Mouse (Mus musculus) lung, postnatal 0 days (tissue): ENCODE measurements around the gene Rpn1. TPM values are rescaled to one million over a fixed set of nuclear protein-coding genes. Genes with fewer than 3 reads are reported as not detected.

Experiments used
- ATAC-seq: fragments of 200-750 bp; cut with Nextera tagmentation; 2 replicates; pipeline ENCODE4 v1.8.0; 2017; ENCODE audit warnings: moderate library complexity
- DNase-seq: peaks from one replicate; pipeline ENCODE4 v3.0.0-alpha.2; 2016; ENCODE audit warnings: low spot score
- H3K27ac ChIP-seq: fragments of 300-500 bp; sonication (generic); 2 replicates; pipeline ENCODE4 v1.5.1; 2014; ENCODE audit warnings: antibody characterized with exemption, mild to moderate bottlenecking, low read length, mixed read lengths
- H3K27me3 ChIP-seq: fragments of 300-500 bp; sonication (generic); replicated peaks from 2 replicates; pipeline ENCODE4 v1.6.1; 2014; ENCODE audit warnings: low read length, mixed read lengths; ENCODE audit not compliant: insufficient read depth
- H3K36me3 ChIP-seq: fragments of 300-500 bp; sonication (generic); 2 replicates; pipeline ENCODE4 v1.6.1; 2014; ENCODE audit warnings: low read length, mixed read lengths; ENCODE audit not compliant: insufficient read depth
- H3K4me1 ChIP-seq: fragments of 300-500 bp; sonication (generic); 2 replicates; pipeline ENCODE4 v1.6.1; 2014; ENCODE audit warnings: antibody characterized with exemption, low read depth, low read length, mixed read lengths; ENCODE audit not compliant: insufficient read depth
- H3K4me2 ChIP-seq: fragments of 300-500 bp; sonication (generic); replicated peaks from 2 replicates; pipeline ENCODE4 v1.6.1; 2014; ENCODE audit warnings: low read depth, mild to moderate bottlenecking, low read length, moderate library complexity, mixed read lengths
- H3K4me3 ChIP-seq: fragments of 300-500 bp; sonication (generic); 2 replicates; pipeline ENCODE4 v1.5.1; 2014; ENCODE audit warnings: low read depth, low read length
- H3K9ac ChIP-seq: fragments of 300-500 bp; sonication (generic); replicated peaks from 2 replicates; pipeline ENCODE4 v1.6.1; 2014; ENCODE audit warnings: low read depth, mild to moderate bottlenecking
- H3K9me3 ChIP-seq: fragments of 300-500 bp; sonication (generic); 2 replicates; pipeline ENCODE4 v1.6.1; 2016; ENCODE audit warnings: low read length, mixed read lengths
- CTCF ChIP-seq: IDR thresholded peaks from 2 replicates; pipeline ENCODE4 v1.5.1; 2016; ENCODE audit warnings: antibody characterized with exemption, mild to moderate bottlenecking
- EP300 ChIP-seq: IDR thresholded peaks from 2 replicates; pipeline ENCODE4 v1.6.1; 2016; ENCODE audit warnings: antibody characterized with exemption, mild to moderate bottlenecking, control low read depth
- WGBS: fragments of 180-500 bp; shearing (Covaris S2); extraction: QIAGEN DNeasy Blood & Tissue Kit; methylation state at CpG from one replicate; pipeline ENCODE4 v1.1.7; 2014; 5-methylcytosine and 5-hydroxymethylcytosine counted together
- polyA plus RNA-seq: library from polyadenylated mRNA; unstranded; fragments of >200 nt; fragmentation: Nextera tagmentation; extraction: Ambion mirVana; gene quantifications from 2 replicates; pipeline ENCODE4 v1.2.1, GENCODE M21; 2015

Rpn1 gene
- polyA plus RNA-seq = 209 and 226 TPM in 2 replicates

- ATAC-seq (peak; percentile 100), DNase-seq (peak; percentile 96)
- Histone ChIP-seq H3K27me3 (no peaks in the 10 kb centered on the region), H3K36me3 (no peaks in the 10 kb centered on the region), H3K9me3 (no peaks in the 10 kb centered on the region), H3K9ac (peak within 1 kb of the TSS; percentile 78), H3K4me3 (peak within 1 kb of the TSS; percentile 98), H3K4me2 (peak within 1 kb of the TSS; percentile 98), H3K27ac (peak within 1 kb of the TSS; percentile 74), H3K4me1 (peaks cover 6% of the 10 kb centered on the region; the same call in 1 of the 2 replicates)
- under 1% methylated on average over 59 of the region's 71 CpGs for WGBS
- no peak for TF ChIP-seq CTCF
- TF ChIP-seq EP300 = no peak
These were observed at the start of gene Rpn1 for GRCm38 (mm10) chr6:88084278-88085151. Gene Rpn1 (plus strand): TSS chr6:88084482.

GRCm38 (mm10) chr6:88037471-88038045 is 46.7 kb upstream of the Rpn1 start:
- no peak for ATAC-seq
- Histone ChIP-seq H3K4me2 (no peak overlapping the region), H3K4me1 (peaks cover 5% of the 10 kb centered on the region; the same call in 1 of the 2 replicates), H3K27me3 (no peaks in the 10 kb centered on the region), H3K27ac (no peak overlapping the region), H3K9me3 (no peaks in the 10 kb centered on the region), H3K4me3 (no peak overlapping the region), H3K36me3 (0 out of 2 replicates have a peak, but pooled peaks cover 5% of the 10 kb centered on the region), H3K9ac (no peak overlapping the region)
- no peak for DNase-seq
- 76% methylated on average over 4 of the region's 4 CpGs for WGBS
- TF ChIP-seq CTCF = no peak
- no peak for TF ChIP-seq EP300

- ATAC-seq = no peak
- 97% methylated on average over 4 of the region's 4 CpGs for WGBS
- H3K36me3 ChIP-seq = 0 out of 2 replicates have a peak, but pooled peaks cover 5% of the 10 kb centered on the region
- H3K27ac ChIP-seq = no peak overlapping the region
- TF ChIP-seq EP300 = no peak
- TF ChIP-seq CTCF = no peak
- H3K27me3 ChIP-seq = no peaks in the 10 kb centered on the region
- H3K4me1 ChIP-seq = peaks cover 9% of the 10 kb centered on the region; the same call in 1 of the 2 replicates
- H3K9ac ChIP-seq = no peak overlapping the region
- DNase-seq = no peak
- no peak overlapping the region for H3K4me2 ChIP-seq
- no peaks in the 10 kb centered on the region for H3K9me3 ChIP-seq
- no peak overlapping the region for H3K4me3 ChIP-seq
These were observed 44.9 kb upstream of the Rpn1 start for GRCm38 (mm10) chr6:88039426-88039825.

GRCm38 (mm10) chr6:88041221-88041620 is 43.1 kb upstream of the Rpn1 start:
- TF ChIP-seq EP300 (no peak), CTCF (no peak)
- 54% methylated on average over 4 of the region's 4 CpGs for WGBS
- Histone ChIP-seq H3K4me2 (no peak overlapping the region), H3K9ac (no peak overlapping the region), H3K4me3 (no peak overlapping the region), H3K36me3 (no peaks in the 10 kb centered on the region), H3K27me3 (no peaks in the 10 kb centered on the region), H3K4me1 (peaks cover 9% of the 10 kb centered on the region; the same call in 1 of the 2 replicates), H3K9me3 (no peaks in the 10 kb centered on the region), H3K27ac (no peak overlapping the region)
- peak; percentile 42 for DNase-seq
- ATAC-seq = no peak

GRCm38 (mm10) chr6:88042336-88042735 is 41.9 kb upstream of the Rpn1 start:
- ATAC-seq = no peak
- Histone ChIP-seq H3K27me3 (no peaks in the 10 kb centered on the region), H3K9ac (no peak overlapping the region), H3K27ac (no peak overlapping the region), H3K4me3 (no peak overlapping the region), H3K36me3 (no peaks in the 10 kb centered on the region), H3K9me3 (no peaks in the 10 kb centered on the region), H3K4me1 (peaks cover 9% of the 10 kb centered on the region; the same call in 1 of the 2 replicates), H3K4me2 (no peak overlapping the region)
- no peak for TF ChIP-seq EP300
- TF ChIP-seq CTCF = no peak
- DNase-seq = no peak
- WGBS = 91% methylated on average over 3 of the region's 3 CpGs

GRCm38 (mm10) chr6:88044234-88044576 is 40.1 kb upstream of the Rpn1 start:
- TF ChIP-seq EP300 (no peak), CTCF (no peak)
- H3K4me2 ChIP-seq = peak overlapping the region; percentile 78
- 0% methylated on average over 3 of the region's 3 CpGs for WGBS
- peak overlapping the region; percentile 93 for H3K4me3 ChIP-seq
- H3K27me3 ChIP-seq = no peaks in the 10 kb centered on the region
- H3K27ac ChIP-seq = peak overlapping the region; percentile 92
- ATAC-seq = no peak
- DNase-seq = peak; percentile 35
- no peaks in the 10 kb centered on the region for H3K36me3 ChIP-seq
- H3K9me3 ChIP-seq = no peaks in the 10 kb centered on the region
- H3K4me1 ChIP-seq = peaks cover 9% of the 10 kb centered on the region; the same call in 1 of the 2 replicates
- peak overlapping the region; percentile 98 for H3K9ac ChIP-seq
